Mouse (Mus musculus) CD4-positive, CD25-positive, alpha-beta regulatory T cell, adult 2 months (primary cell): ENCODE data around the gene Ociad1.
"Not testable (repeated sequence)": the region's sequence is repeated elsewhere in the genome, so short reads cannot be mapped to it uniquely, and the experiment has no call there.

Source experiments
- DNase-seq: peaks from one replicate; pipeline ENCODE4 v3.0.0-alpha.2; 2012; ENCODE audit warnings: low read depth, low spot score

Gene Ociad1

GRCm38 (mm10) chr5:73284046-73284445 lies 8.5 kb upstream of the Ociad1 start:
- DNase-seq, result no peak

GRCm38 (mm10) chr5:73285470-73285978 lies 7.1 kb upstream of the Ociad1 start:
- peak; percentile 63 for DNase-seq

- peak; percentile 67 for DNase-seq
Measured at GRCm38 (mm10) chr5:73286603-73287002, 6.0 kb upstream of the Ociad1 start.

- DNase-seq, result no peak
Measured at GRCm38 (mm10) chr5:73289900-73290299, 2.7 kb upstream of the Ociad1 start.

GRCm38 (mm10) chr5:73293458-73293827 lies 859 bp downstream of the Ociad1 start:
- DNase-seq, result peak; percentile 41

- DNase-seq, result no peak
Measured at GRCm38 (mm10) chr5:73295016-73295415, 2.4 kb downstream of the Ociad1 start.

- DNase-seq, result no peak
Measured at GRCm38 (mm10) chr5:73295916-73296315, 3.3 kb downstream of the Ociad1 start.

GRCm38 (mm10) chr5:73301601-73302307 lies 9.2 kb downstream of the Ociad1 start:
- no peak for DNase-seq

- DNase-seq, result no peak
Measured at GRCm38 (mm10) chr5:73304507-73304906, 11.9 kb downstream of the Ociad1 start.

- no peak for DNase-seq
Measured at GRCm38 (mm10) chr5:73306486-73306885, 13.9 kb downstream of the Ociad1 start.

- no peak for DNase-seq
Measured at GRCm38 (mm10) chr5:73307297-73307696, 14.7 kb downstream of the Ociad1 start.

- DNase-seq, result no peak
Measured at GRCm38 (mm10) chr5:73309496-73309895, 16.9 kb downstream of the Ociad1 start.

GRCm38 (mm10) chr5:73310401-73310800 lies 17.8 kb downstream of the Ociad1 start:
- DNase-seq, result no peak

- DNase-seq, result no peak
Measured at GRCm38 (mm10) chr5:73311458-73311857, 18.9 kb downstream of the Ociad1 start.

GRCm38 (mm10) chr5:73313591-73313990 lies 21.0 kb downstream of the Ociad1 start:
- DNase-seq, result no peak

GRCm38 (mm10) chr5:73314654-73315053 lies 22.1 kb downstream of the Ociad1 start:
- no peak for DNase-seq

GRCm38 (mm10) chr5:73319306-73319705 lies 26.7 kb downstream of the Ociad1 start:
- DNase-seq, result no peak

GRCm38 (mm10) chr5:73322684-73323083 lies 30.1 kb downstream of the Ociad1 start:
- not testable (repeated sequence) for DNase-seq

GRCm38 (mm10) chr5:73323602-73324001 lies 31.0 kb downstream of the Ociad1 start:
- DNase-seq, result no peak

- DNase-seq, result no peak
Measured at GRCm38 (mm10) chr5:73324526-73325170, 32.1 kb downstream of the Ociad1 start.

GRCm38 (mm10) chr5:73331002-73331401 lies 38.4 kb downstream of the Ociad1 start:
- DNase-seq, result no peak

- no peak for DNase-seq
Measured at GRCm38 (mm10) chr5:73336448-73336847, 43.9 kb downstream of the Ociad1 start.
